Mouse (Mus musculus) thymus, adult 2 months (tissue): Measurements from ENCODE around the gene Igsf9b.

Experiments
- CTCF ChIP-seq: fragments of 200-500 bp; IDR thresholded peaks from 2 replicates; pipeline ENCODE4 v1.5.1; 2012; ENCODE audit warnings: mild to moderate bottlenecking, control low read depth, low read length, moderate library complexity, borderline replicate concordance; ENCODE audit not compliant: control insufficient read depth, poor library complexity, insufficient read depth; ENCODE audit errors: extremely low read depth
- POLR2A ChIP-seq: fragments of 200-500 bp; IDR thresholded peaks from 2 replicates; pipeline ENCODE4 v1.6.1; 2012; ENCODE audit warnings: mild to moderate bottlenecking, low read length, control low read depth, moderate library complexity; ENCODE audit not compliant: control insufficient read depth, poor library complexity, insufficient read depth; ENCODE audit errors: extremely low read depth

DNA sequence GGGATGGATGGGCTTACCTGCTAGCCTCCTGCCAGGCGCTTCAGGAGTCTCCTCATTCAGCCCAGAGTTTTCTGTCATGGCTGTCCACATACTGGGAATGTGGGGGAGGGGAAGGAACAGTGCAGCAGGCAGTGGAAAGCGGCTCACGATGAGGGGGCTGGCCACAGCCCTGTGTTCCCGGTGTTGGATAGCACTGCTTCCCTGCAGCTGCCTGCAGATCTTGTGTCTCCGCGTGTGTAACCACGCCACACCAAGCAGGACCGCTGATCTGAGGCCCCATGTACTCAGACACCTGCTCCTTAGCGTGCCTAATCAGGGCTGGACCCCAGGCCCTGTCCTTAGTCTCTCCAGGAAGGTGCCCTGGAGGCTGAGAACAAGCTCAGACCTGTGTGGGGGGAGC lies 35.9 kb downstream of the Igsf9b start:
- TF ChIP-seq CTCF (no peak), POLR2A (no peak)
